Mouse (Mus musculus): ENCODE data around the gene Vmn1r160. TPM values are rescaled to one million over a fixed set of nuclear protein-coding genes. Genes with fewer than 3 reads are reported as not detected.

The Vmn1r160 gene
- polyA plus RNA-seq (2012; rRNA removed): not detected in 2 replicates

GRCm38 (mm10) chr7:22870924-22871323, at the start of gene Vmn1r160:
Vmn1r160 (plus strand) TSS chr7:22871224.

GRCm38 (mm10) chr7:22843505-22843904, 27.5 kb upstream of the Vmn1r160 start, which contains the start of gene Vmn1r159:
Vmn1r159 (minus strand) TSS chr7:22843605.

Other genes starting within 250 kb of the Vmn1r160 start
- gene Vmn1r155, start 213.2 kb upstream of the Vmn1r160 start, polyA plus RNA-seq (2012; rRNA removed): not detected in 2 replicates
- gene Gm8693, start 178.9 kb upstream of the Vmn1r160 start, polyA plus RNA-seq (2012; rRNA removed): not detected in 2 replicates
- gene Gm4567, start 151.5 kb upstream of the Vmn1r160 start, polyA plus RNA-seq (2012; rRNA removed): not detected in 2 replicates
- not detected in 2 replicates for gene Vmn1r157, start 109.5 kb upstream of the Vmn1r160 start, polyA plus RNA-seq (2012; rRNA removed)
- not detected in 2 replicates for gene Vmn1r158, start 80.4 kb upstream of the Vmn1r160 start, polyA plus RNA-seq (2012; rRNA removed)
- not detected in 2 replicates for gene Vmn1r159, start 27.6 kb upstream of the Vmn1r160 start, polyA plus RNA-seq (2012; rRNA removed)
- not detected in 2 replicates for gene Gm4214, start 113.4 kb downstream of the Vmn1r160 start, polyA plus RNA-seq (2012; rRNA removed)
- not detected in 2 replicates for gene Gm4216, start 148.7 kb downstream of the Vmn1r160 start, polyA plus RNA-seq (2012; rRNA removed)
- gene Vmn1r163, start 184.3 kb downstream of the Vmn1r160 start, polyA plus RNA-seq (2012; rRNA removed): not detected in 2 replicates
- gene Gm8720, start 196.2 kb downstream of the Vmn1r160 start, polyA plus RNA-seq (2012; rRNA removed): not detected in 2 replicates